Mouse (Mus musculus) adipose tissue, adult 10 weeks (tissue): ENCODE data around the gene Tm4sf4. TPM values are rescaled to one million over a fixed set of nuclear protein-coding genes. Genes with fewer than 3 reads are reported as not detected.

Experiments
- polyA plus RNA-seq: library from polyadenylated mRNA; stranded (reverse); fragments of 350-450 nt; fragmentation: Illumina TruSeq; extraction: RNeasy Lipid Tissue Mini Kit (QIAGEN cat#74804); gene quantifications from one replicate; pipeline ENCODE4 v1.2.3, GENCODE M21; 2014; ENCODE audit warnings: low read depth, low replicate concordance

Gene Tm4sf4
- 8.0 TPM for polyA plus RNA-seq

GRCm38 (mm10) chr3:57425089-57425730 lies at the start of gene Tm4sf4:
Gene Tm4sf4, plus strand, starts transcription at chr3:57425314.

Other genes with a start within 250 kb of the Tm4sf4 start
- 64.5 TPM for gene Tm4sf1, start 123.3 kb upstream of the Tm4sf4 start, polyA plus RNA-seq
- gene Wwtr1, start 150.6 kb downstream of the Tm4sf4 start, polyA plus RNA-seq: 35.3 TPM
- 27.7 TPM for gene Commd2, start 226.4 kb downstream of the Tm4sf4 start, polyA plus RNA-seq